Mouse (Mus musculus): Measurements from ENCODE around the gene Kctd12. TPM values are rescaled to one million over a fixed set of nuclear protein-coding genes. Genes with fewer than 3 reads are reported as not detected.

Kctd12 gene
- total RNA-seq, 1 experiment from 2014 or later: 393 TPM

DNA sequence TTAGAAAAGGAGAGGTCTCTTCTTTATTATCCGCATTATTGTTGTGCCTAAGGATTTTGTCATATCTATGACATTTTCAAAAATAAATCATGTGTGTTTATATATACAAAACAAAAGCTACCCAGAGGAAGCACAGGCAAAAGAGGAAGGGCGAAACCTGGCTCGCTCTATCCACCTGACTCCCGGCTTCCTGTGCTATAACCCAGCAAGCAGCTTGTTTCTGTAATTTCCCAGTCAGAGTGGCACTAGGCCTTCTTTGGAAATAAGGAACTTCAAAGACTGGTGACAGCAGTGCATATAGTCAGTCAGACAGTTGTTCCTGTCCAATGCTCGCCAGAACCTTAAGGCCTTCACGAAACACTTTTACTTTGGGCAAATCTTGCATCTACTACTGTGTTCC lies 6.6 kb downstream of the Kctd12 start:
- ATAC-seq (ENCODE audit: extremely low read depth, insufficient number of reproducible peaks, low FRiP score, poor library complexity, severe bottlenecking): peak; percentile 62

DNA sequence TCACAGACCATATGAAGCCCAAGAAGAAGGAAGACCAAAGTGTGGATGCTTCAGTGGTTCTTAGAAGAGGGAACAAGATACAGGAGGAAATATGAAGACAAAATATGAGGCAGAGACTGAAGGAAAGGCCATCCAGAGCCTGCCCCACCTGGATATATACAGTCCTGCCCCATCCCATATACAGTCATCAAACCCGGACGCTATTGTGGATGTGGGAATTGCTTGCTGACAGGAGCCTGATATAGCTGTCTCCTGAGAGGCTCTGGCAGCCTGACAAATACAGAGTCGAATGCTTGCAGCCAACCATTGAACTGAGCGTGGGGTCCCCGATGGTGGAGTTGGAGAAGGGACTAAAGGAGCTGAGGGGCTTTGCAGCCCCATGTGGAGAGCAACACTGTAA lies 13.6 kb downstream of the Kctd12 start:
- no peak for ATAC-seq (ENCODE audit: extremely low read depth, insufficient number of reproducible peaks, low FRiP score, poor library complexity, severe bottlenecking)

DNA sequence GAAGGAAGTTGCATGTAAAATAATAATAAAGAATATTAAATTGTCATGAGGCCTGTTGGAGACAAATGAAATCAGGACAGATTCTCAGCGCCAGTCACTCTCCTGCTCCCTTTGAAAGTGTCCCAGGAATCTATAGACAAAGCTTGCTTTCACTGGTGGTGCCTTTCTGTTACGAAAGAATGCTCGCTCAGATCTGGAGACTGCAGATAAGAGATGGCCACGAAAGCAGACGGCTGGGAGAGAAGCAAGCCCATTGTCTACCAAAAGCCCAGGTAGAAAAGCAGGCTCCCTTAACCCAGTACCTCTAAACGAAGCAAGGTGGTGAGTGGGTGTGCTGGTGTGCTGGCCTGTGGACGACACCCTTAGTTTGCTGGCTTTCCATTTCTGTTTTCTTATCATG lies 16.2 kb downstream of the Kctd12 start:
- no peak for ATAC-seq (ENCODE audit: extremely low read depth, insufficient number of reproducible peaks, low FRiP score, poor library complexity, severe bottlenecking)

DNA sequence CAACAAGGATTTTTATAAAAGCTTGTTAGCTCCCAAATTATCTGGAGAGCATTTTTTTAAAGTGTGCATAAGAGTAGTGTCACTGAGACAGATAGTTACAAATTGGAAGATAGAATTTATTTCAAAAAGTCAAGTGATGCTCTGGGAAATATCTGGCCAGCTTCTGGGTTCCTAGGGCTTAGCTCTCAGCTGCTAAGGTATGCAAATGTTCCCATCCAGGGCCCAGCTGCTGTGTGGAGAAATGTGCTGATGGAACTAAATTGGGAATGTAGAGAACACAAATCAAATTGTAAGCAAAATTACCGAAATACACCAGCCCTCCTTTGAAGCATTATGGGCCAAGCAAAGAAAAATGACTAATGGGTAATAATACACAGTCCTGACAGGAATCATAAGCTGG lies 16.6 kb downstream of the Kctd12 start:
- no peak for ATAC-seq (ENCODE audit: extremely low read depth, insufficient number of reproducible peaks, low FRiP score, poor library complexity, severe bottlenecking)

DNA sequence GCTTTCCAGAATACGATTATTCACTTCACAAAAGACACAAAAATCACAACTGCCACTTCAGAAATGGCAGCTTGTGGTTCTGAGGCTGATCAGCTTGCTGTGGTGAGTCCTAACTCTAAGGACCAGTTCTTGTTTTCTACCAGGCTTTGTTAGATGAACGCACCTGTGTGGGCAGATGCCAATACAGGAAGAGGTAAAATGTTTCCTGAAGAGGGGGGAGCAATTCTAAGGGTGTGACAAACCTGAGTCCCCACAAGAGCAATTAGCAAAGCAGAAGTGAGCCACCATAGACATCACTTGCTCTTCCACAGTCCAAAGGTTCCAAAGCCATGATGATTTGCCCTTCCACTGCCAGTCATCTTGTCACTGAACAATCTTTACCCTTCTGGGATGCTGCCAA lies 20.4 kb downstream of the Kctd12 start:
- peak; percentile 96 for ATAC-seq (ENCODE audit: extremely low read depth, insufficient number of reproducible peaks, low FRiP score, poor library complexity, severe bottlenecking)

DNA sequence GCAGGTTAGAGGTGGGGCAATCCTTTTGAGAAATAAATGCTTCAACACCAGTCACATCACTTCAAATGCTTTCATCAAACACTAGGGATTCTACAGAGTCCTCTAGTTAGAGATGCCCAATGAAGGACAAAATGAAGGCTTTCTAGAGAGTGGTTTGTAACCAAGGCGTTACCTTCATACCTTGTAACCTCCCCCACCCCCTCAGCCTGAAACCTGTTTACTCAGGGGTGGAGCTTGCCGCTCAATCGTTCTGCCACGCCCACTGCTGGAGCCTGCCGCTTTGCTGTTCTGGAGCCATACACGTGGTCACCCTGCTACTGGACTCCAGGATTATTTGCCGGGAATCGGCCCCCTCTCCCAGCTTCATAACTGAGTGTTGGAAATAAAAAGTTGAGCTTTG lies 28.9 kb downstream of the Kctd12 start:
- ATAC-seq (ENCODE audit: extremely low read depth, insufficient number of reproducible peaks, low FRiP score, poor library complexity, severe bottlenecking): no peak

DNA sequence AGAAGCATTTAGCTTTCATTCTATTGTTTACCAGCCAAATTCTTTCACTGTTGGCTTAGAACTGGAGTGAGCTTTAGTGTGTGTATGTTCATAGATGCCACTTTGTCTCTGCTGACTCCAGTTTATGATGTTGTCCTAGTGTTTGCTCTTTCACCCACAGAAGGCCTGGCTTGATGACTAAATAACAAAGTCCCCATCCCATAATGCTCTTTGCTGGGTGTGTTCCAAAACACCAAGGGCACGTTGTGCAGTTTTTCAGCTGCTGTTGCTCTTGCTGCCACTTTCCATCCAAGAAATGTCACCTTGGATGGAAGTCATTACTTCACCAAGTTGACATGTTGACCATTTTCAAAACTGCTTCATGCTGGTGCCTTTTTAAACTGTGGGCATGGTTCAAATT lies 30.5 kb downstream of the Kctd12 start:
- ATAC-seq (ENCODE audit: extremely low read depth, insufficient number of reproducible peaks, low FRiP score, poor library complexity, severe bottlenecking): no peak

DNA sequence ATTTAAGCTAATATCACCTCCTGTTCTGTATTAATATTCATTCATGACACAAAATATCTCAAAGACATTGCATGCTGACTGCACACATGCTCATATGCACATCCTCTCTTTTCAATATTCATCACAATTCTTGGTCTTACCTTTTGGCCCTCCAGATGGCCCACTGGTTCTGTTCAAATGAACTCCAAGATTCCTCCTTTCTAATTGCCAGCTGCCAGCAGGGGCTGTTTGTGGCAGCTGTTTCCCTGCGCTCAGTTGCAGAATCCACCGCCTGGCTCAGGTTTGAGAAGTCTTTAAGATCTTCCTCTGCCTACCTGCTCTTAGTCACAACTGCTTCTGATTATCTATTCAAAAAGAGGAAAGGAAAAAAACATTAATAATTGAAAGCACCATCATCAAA lies 34.6 kb downstream of the Kctd12 start:
- no peak for ATAC-seq (ENCODE audit: extremely low read depth, insufficient number of reproducible peaks, low FRiP score, poor library complexity, severe bottlenecking)

DNA sequence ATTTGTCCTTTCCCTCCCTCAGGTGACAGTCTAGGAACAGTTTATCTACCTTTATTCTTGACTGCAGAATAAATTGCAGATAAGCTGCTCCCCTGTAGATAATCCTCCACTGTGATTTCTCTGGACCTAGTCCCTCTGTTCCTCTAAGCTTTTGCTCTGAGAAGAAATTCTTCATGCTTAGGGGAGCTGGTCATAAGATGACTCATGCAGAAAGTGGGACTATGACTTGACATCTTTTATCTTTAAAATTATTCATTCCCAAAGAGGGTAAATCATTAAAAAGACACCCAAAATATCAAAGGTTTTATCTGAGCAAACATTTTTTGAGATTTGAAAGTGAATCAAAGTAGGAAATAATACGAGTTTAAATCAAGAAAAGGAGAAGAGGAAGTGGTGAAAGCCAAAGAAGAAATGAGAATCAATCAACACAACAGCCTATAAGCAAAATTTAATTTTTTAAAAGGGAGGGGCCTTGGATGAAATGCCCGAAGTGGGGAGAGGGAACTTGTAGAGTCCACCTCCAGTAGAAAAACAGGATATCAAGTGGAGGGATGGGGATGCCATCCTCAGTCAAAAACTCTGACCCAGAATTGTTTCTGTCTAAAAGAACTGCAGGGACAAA lies 40.1 kb downstream of the Kctd12 start:
- ATAC-seq (ENCODE audit: extremely low read depth, insufficient number of reproducible peaks, low FRiP score, poor library complexity, severe bottlenecking): no peak

DNA sequence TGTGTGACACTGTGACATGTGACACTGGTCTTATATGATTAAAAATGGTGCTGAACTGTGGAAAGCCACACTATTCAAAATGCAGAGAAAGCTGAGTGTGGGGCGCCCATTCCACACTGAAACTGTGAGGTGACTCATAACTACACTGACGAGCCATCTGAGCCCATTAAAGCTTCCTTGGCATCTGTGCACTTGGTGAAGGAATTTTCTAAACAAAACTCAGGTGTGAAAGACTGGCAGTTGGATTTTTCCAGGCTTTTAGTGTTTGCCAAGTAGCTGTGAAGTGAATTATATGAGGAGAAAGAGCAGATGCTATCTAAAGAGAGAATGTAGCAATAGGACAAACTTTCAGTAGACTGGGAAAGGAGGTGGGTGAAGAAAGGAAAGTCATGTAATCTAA lies 47.6 kb downstream of the Kctd12 start:
- no peak for ATAC-seq (ENCODE audit: extremely low read depth, insufficient number of reproducible peaks, low FRiP score, poor library complexity, severe bottlenecking)

DNA sequence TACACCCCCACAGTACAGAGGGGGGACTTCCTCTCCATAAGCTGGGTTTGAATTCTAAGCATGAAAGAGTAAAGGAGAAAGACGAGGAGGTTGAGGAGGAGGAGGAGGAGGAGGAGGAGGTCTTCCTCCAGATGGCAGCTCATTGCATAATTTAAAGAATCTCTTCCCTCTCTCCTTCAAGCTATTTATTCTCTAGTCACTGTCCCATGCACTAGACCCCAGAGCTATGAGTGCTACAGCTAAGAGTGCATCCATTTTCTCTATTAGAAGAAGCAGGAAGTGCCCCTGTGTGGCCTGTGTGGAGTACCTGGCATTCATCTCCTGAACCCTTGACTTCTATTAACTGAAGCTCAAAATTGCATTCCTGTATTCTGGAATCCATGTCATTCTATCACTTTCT lies 51.5 kb downstream of the Kctd12 start:
- no peak for ATAC-seq (ENCODE audit: extremely low read depth, insufficient number of reproducible peaks, low FRiP score, poor library complexity, severe bottlenecking)

DNA sequence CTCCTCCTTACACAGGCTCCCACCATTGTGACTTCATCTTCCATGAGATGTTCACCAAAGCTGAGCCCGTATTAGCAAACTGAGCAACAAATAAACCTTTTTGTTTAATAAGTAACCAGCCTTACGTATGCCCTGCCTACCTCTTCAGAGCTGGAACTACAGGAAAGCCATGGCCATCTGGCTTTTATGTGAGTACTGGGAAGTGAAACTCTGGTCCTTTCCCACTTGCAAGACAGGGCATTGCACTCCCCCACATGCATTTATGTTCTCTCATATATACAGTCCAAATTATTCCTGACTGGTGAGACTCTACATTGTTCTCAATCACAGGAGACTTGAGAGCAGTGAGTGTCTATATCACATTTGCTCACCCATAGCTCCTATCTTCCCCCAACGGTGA lies 52.9 kb downstream of the Kctd12 start:
- no peak for ATAC-seq (ENCODE audit: extremely low read depth, insufficient number of reproducible peaks, low FRiP score, poor library complexity, severe bottlenecking)

DNA sequence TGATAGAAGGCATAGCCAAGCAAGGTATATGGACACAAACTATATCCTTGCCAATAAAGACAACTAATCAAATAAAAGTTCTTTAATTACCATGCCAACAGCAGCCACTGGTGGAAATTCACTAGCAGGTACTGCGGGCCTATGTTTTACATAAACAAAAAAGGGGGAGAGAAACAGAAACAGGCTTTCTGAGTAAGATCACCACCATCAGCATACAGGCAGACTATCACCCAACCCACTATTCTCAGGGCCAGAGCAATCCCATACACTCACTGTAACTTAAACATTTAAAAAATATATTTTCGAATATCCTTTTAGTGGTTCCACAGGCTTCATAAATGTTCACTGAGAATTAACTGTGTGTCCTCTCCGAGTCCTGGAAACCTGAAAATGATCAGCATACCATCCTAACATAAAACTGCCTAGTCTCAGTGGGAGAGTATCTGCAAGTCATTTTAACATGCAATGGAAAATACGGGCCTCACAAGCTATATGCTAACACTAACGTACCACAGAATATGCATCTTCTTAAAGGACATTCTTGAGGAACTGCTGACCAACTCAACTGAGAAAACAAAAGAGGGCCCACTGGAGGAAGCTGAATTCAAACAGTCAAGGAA lies 54.5 kb downstream of the Kctd12 start:
- no peak for ATAC-seq (ENCODE audit: extremely low read depth, insufficient number of reproducible peaks, low FRiP score, poor library complexity, severe bottlenecking)

Other genes with a start within 250 kb of the Kctd12 start
- 37.2 and 40.6 TPM in 2 replicates for gene Acod1, start 64.3 kb upstream of the Kctd12 start, total RNA-seq (2017)
- 70.2 and 73.2 TPM in 2 replicates for gene Cln5, start 87.6 kb upstream of the Kctd12 start, total RNA-seq (2017)
- gene Fbxl3, start 116.9 kb upstream of the Kctd12 start, total RNA-seq (2017): 203 and 231 TPM in 2 replicates